Mouse (Mus musculus) forebrain, postnatal 0 days (tissue): ENCODE data around the gene Olfr1191-ps1. TPM values are rescaled to one million over a fixed set of nuclear protein-coding genes. Genes with fewer than 3 reads are reported as not detected.
"Not testable (repeated sequence)": the region's sequence is repeated elsewhere in the genome, so short reads cannot be mapped to it uniquely, and the experiment has no call there.

Experiments used
- ATAC-seq: fragments of 200-750 bp; cut with Nextera tagmentation; 2 replicates; pipeline ENCODE4 v1.8.0; 2017; ENCODE audit warnings: mild to moderate bottlenecking, moderate library complexity
- DNase-seq: peaks from one replicate; pipeline ENCODE4 v3.0.0-alpha.2; 2015
- H3K27ac ChIP-seq: fragments of 300-500 bp; sonication (generic); 2 replicates; pipeline ENCODE4 v1.5.1; 2014; ENCODE audit warnings: low read depth, mild to moderate bottlenecking, antibody characterized with exemption, low read length, moderate library complexity, mixed read lengths
- H3K27me3 ChIP-seq: fragments of 300-500 bp; sonication (generic); 2 replicates; pipeline ENCODE4 v1.6.1; 2014; ENCODE audit warnings: mild to moderate bottlenecking, low read length, mixed read lengths; ENCODE audit not compliant: insufficient read depth
- H3K36me3 ChIP-seq: fragments of 300-500 bp; sonication (generic); 2 replicates; pipeline ENCODE4 v1.6.1; 2014; ENCODE audit warnings: mild to moderate bottlenecking, moderate library complexity; ENCODE audit not compliant: insufficient read depth
- H3K4me1 ChIP-seq: fragments of 300-500 bp; sonication (generic); 2 replicates; pipeline ENCODE4 v1.6.1; 2014; ENCODE audit warnings: antibody characterized with exemption; ENCODE audit not compliant: insufficient read depth
- H3K4me2 ChIP-seq: fragments of 300-500 bp; sonication (generic); 2 replicates; pipeline ENCODE4 v1.6.1; 2014; ENCODE audit warnings: low read depth, mild to moderate bottlenecking, moderate library complexity
- H3K4me3 ChIP-seq: fragments of 300-500 bp; sonication (generic); 2 replicates; pipeline ENCODE4 v1.5.1; 2014; ENCODE audit warnings: low read depth, low read length, mixed read lengths
- H3K9ac ChIP-seq: fragments of 300-500 bp; sonication (generic); 2 replicates; pipeline ENCODE4 v1.6.1; 2014; ENCODE audit warnings: mild to moderate bottlenecking
- H3K9me3 ChIP-seq: fragments of 300-500 bp; sonication (generic); 2 replicates; pipeline ENCODE4 v1.6.1; 2016; ENCODE audit warnings: low read length
- CTCF ChIP-seq: sonication (generic); IDR thresholded peaks from 2 replicates; pipeline ENCODE4 v1.5.1; 2016; ENCODE audit warnings: antibody characterized with exemption, control low read depth, low read depth
- WGBS: fragments of 180-500 bp; shearing (Covaris S2); extraction: QIAGEN DNeasy Blood & Tissue Kit; methylation state at CpG from one replicate; pipeline ENCODE4 v1.1.7; 2014; 5-methylcytosine and 5-hydroxymethylcytosine counted together
- polyA plus RNA-seq: library from polyadenylated mRNA; unstranded; fragments of >200 nt; fragmentation: Nextera tagmentation; extraction: Ambion mirVana; gene quantifications from 2 replicates; pipeline ENCODE4 v1.2.1, GENCODE M21; 2015
- total RNA-seq: library from RNA; depleted of rRNA; stranded (reverse); fragments of >200 nt; gene quantifications from 2 replicates; pipeline ENCODE4 v1.2.3, GENCODE M21; 2014; rRNA removed

Gene Olfr1191-ps1
- total RNA-seq (not detected in 2 replicates), polyA plus RNA-seq (not detected in 2 replicates)

DNA sequence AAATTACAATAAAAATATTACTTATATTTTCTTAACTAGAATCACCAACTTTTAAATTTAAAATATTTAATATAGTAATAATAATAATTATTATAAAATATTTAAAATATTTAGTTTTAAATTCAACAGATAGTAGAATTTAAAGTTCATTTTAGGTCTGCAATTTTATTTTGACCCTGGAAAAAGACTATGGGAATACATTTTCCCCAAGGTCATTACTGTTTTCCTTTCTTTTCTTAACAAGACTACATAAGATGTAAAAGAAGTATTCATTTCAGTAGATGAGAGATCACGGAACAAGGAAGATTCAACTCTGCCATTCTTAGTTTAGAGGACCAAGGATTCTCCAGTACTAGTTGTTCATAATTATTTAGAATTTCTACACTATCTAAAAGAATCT lies at the start of gene Olfr1191-ps1:
TSS of gene Olfr1191-ps1 (plus strand) at position 301 of the 400 bp plus-strand sequence.
- H3K36me3 ChIP-seq, H3K9me3 ChIP-seq, DNase-seq, H3K4me3 ChIP-seq, H3K9ac ChIP-seq, H3K4me1 ChIP-seq, H3K4me2 ChIP-seq, H3K27ac ChIP-seq, H3K27me3 ChIP-seq, ATAC-seq: not testable (repeated sequence)
- WGBS, result 89% methylated on average over 1 of the region's 1 CpGs

GRCm38 (mm10) chr2:88648209-88648608 lies 7.9 kb downstream of the Olfr1191-ps1 start, which contains the start of gene Olfr1192-ps1:
Gene Olfr1192-ps1, plus strand, starts transcription at chr2:88648509.
- no peak for TF ChIP-seq CTCF
- H3K4me2 ChIP-seq, result no peak within 1 kb of the TSS
- H3K9me3 ChIP-seq, result no peaks in the 10 kb centered on the region
- no peaks in the 10 kb centered on the region for H3K4me1 ChIP-seq
- DNase-seq (no peak), ATAC-seq (no peak)
- WGBS, result 28% methylated on average over 1 of the region's 1 CpGs
- H3K4me3 ChIP-seq, result no peak within 1 kb of the TSS
- no peak within 1 kb of the TSS for H3K27ac ChIP-seq
- no peaks in the 10 kb centered on the region for H3K27me3 ChIP-seq
- no peaks in the 10 kb centered on the region for H3K36me3 ChIP-seq
- no peak within 1 kb of the TSS for H3K9ac ChIP-seq

GRCm38 (mm10) chr2:88675328-88675727 lies 35.0 kb downstream of the Olfr1191-ps1 start, which contains the start of gene Olfr1193:
Gene Olfr1193, plus strand, starts transcription at chr2:88675628.
- H3K4me3 ChIP-seq, H3K36me3 ChIP-seq, H3K9ac ChIP-seq, H3K4me1 ChIP-seq, ATAC-seq, H3K27me3 ChIP-seq, H3K9me3 ChIP-seq, H3K27ac ChIP-seq, H3K4me2 ChIP-seq, DNase-seq: not testable (repeated sequence)

DNA sequence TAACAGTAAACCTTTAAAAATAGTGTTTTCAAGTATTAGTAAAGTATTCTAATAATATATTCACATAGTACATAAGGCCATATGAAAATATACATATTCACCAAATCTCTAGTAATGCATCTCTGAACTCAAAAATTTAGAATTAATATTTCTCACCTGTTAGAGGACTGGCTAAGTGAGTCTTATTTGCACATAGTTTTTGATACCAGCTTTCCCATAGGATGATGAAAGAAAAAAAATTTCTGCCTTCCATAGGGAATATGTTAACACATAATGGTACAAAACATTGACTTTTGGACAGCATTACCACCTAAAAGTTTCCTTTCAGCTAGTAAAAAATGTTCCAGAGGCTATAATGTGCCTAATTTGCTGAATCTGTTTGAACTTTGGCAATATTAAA lies 48.7 kb downstream of the Olfr1191-ps1 start, which contains the start of gene Olfr1195:
TSS of gene Olfr1195 (minus strand) at position 101 of the 400 bp plus-strand sequence.
- no peak for TF ChIP-seq CTCF

More for the DNA sequence above, 48.7 kb downstream of the Olfr1191-ps1 start, which contains the start of gene Olfr1195:
- DNase-seq (no peak), ATAC-seq (no peak)
- no peaks in the 10 kb centered on the region for H3K9me3 ChIP-seq
- H3K27me3 ChIP-seq, result no peaks in the 10 kb centered on the region
- no peak within 1 kb of the TSS for H3K4me2 ChIP-seq
- no peaks in the 10 kb centered on the region for H3K4me1 ChIP-seq
- no peak within 1 kb of the TSS for H3K4me3 ChIP-seq
- H3K9ac ChIP-seq, result no peak within 1 kb of the TSS
- no peak within 1 kb of the TSS for H3K27ac ChIP-seq
- no peaks in the 10 kb centered on the region for H3K36me3 ChIP-seq

Other genes starting within 250 kb of the Olfr1191-ps1 start
- not detected in 2 replicates for gene Olfr1179, start 234.1 kb upstream of the Olfr1191-ps1 start, total RNA-seq
- gene Olfr1179, start 234.1 kb upstream of the Olfr1191-ps1 start, polyA plus RNA-seq, result not detected in 2 replicates
- not detected in 2 replicates for gene Olfr1180, start 221.4 kb upstream of the Olfr1191-ps1 start, total RNA-seq
- not detected in 2 replicates for gene Olfr1180, start 221.4 kb upstream of the Olfr1191-ps1 start, polyA plus RNA-seq
- not detected in 2 replicates for gene Olfr1181, start 214.4 kb upstream of the Olfr1191-ps1 start, total RNA-seq
- not detected in 2 replicates for gene Olfr1181, start 214.4 kb upstream of the Olfr1191-ps1 start, polyA plus RNA-seq
- not detected in 2 replicates for gene Gm13757, start 191.4 kb upstream of the Olfr1191-ps1 start, total RNA-seq
- not detected in 2 replicates for gene Gm13757, start 191.4 kb upstream of the Olfr1191-ps1 start, polyA plus RNA-seq
- gene Olfr1183, start 185.7 kb upstream of the Olfr1191-ps1 start, total RNA-seq, result not detected in 2 replicates
- not detected in 2 replicates for gene Olfr1183, start 185.7 kb upstream of the Olfr1191-ps1 start, polyA plus RNA-seq
- gene Olfr1184, start 156.9 kb upstream of the Olfr1191-ps1 start, total RNA-seq, result not detected in 2 replicates
- gene Olfr1184, start 156.9 kb upstream of the Olfr1191-ps1 start, polyA plus RNA-seq, result not detected in 2 replicates
- not detected in 2 replicates for gene Olfr1185-ps1, start 147.2 kb upstream of the Olfr1191-ps1 start, total RNA-seq
- not detected in 2 replicates for gene Olfr1185-ps1, start 147.2 kb upstream of the Olfr1191-ps1 start, polyA plus RNA-seq
- not detected in 2 replicates for gene Olfr1186, start 122.0 kb upstream of the Olfr1191-ps1 start, total RNA-seq
- not detected in 2 replicates for gene Olfr1186, start 122.0 kb upstream of the Olfr1191-ps1 start, polyA plus RNA-seq
- gene Olfr1188, start 83.6 kb upstream of the Olfr1191-ps1 start, total RNA-seq, result not detected in 2 replicates
- gene Olfr1188, start 83.6 kb upstream of the Olfr1191-ps1 start, polyA plus RNA-seq, result not detected in 2 replicates
- gene Olfr1189, start 54.1 kb upstream of the Olfr1191-ps1 start, total RNA-seq, result 0.19 TPM in 1 of 2 replicates, not detected in the other
- gene Olfr1189, start 54.1 kb upstream of the Olfr1191-ps1 start, polyA plus RNA-seq, result not detected in 2 replicates
- gene Olfr1192-ps1, start 8.0 kb downstream of the Olfr1191-ps1 start, total RNA-seq, result not detected in 2 replicates
- gene Olfr1192-ps1, start 8.0 kb downstream of the Olfr1191-ps1 start, polyA plus RNA-seq, result not detected in 2 replicates
- not detected in 2 replicates for gene Olfr1193, start 35.1 kb downstream of the Olfr1191-ps1 start, total RNA-seq
- gene Olfr1193, start 35.1 kb downstream of the Olfr1191-ps1 start, polyA plus RNA-seq, result not detected in 2 replicates
- gene Olfr1195, start 48.6 kb downstream of the Olfr1191-ps1 start, total RNA-seq, result not detected in 2 replicates
- gene Olfr1195, start 48.6 kb downstream of the Olfr1191-ps1 start, polyA plus RNA-seq, result not detected in 2 replicates
- not detected in 2 replicates for gene Olfr1196, start 64.1 kb downstream of the Olfr1191-ps1 start, total RNA-seq
- gene Olfr1196, start 64.1 kb downstream of the Olfr1191-ps1 start, polyA plus RNA-seq, result not detected in 2 replicates
- gene Olfr1197, start 91.8 kb downstream of the Olfr1191-ps1 start, total RNA-seq, result not detected in 2 replicates
- not detected in 2 replicates for gene Olfr1197, start 91.8 kb downstream of the Olfr1191-ps1 start, polyA plus RNA-seq
- not detected in 2 replicates for gene Olfr1198, start 110.8 kb downstream of the Olfr1191-ps1 start, total RNA-seq
- not detected in 2 replicates for gene Olfr1198, start 110.8 kb downstream of the Olfr1191-ps1 start, polyA plus RNA-seq
- gene Olfr1199, start 119.9 kb downstream of the Olfr1191-ps1 start, total RNA-seq, result not detected in 2 replicates
- gene Olfr1199, start 119.9 kb downstream of the Olfr1191-ps1 start, polyA plus RNA-seq, result not detected in 2 replicates
- gene Olfr1200, start 129.9 kb downstream of the Olfr1191-ps1 start, total RNA-seq, result not detected in 2 replicates
- not detected in 2 replicates for gene Olfr1200, start 129.9 kb downstream of the Olfr1191-ps1 start, polyA plus RNA-seq
- not detected in 2 replicates for gene Olfr1201, start 152.5 kb downstream of the Olfr1191-ps1 start, total RNA-seq
- not detected in 2 replicates for gene Olfr1201, start 152.5 kb downstream of the Olfr1191-ps1 start, polyA plus RNA-seq
- not detected in 2 replicates for gene Olfr1202, start 174.0 kb downstream of the Olfr1191-ps1 start, total RNA-seq
- gene Olfr1202, start 174.0 kb downstream of the Olfr1191-ps1 start, polyA plus RNA-seq, result not detected in 2 replicates
- not detected in 2 replicates for gene Olfr1205, start 189.2 kb downstream of the Olfr1191-ps1 start, total RNA-seq
- not detected in 2 replicates for gene Olfr1205, start 189.2 kb downstream of the Olfr1191-ps1 start, polyA plus RNA-seq
- not detected in 2 replicates for gene Olfr1204, start 208.8 kb downstream of the Olfr1191-ps1 start, total RNA-seq
- gene Olfr1204, start 208.8 kb downstream of the Olfr1191-ps1 start, polyA plus RNA-seq, result not detected in 2 replicates
- gene Olfr1206, start 222.7 kb downstream of the Olfr1191-ps1 start, total RNA-seq, result not detected in 2 replicates
- gene Olfr1206, start 222.7 kb downstream of the Olfr1191-ps1 start, polyA plus RNA-seq, result not detected in 2 replicates